Mouse (Mus musculus) liver, embryonic 14.5 days (tissue): ENCODE results near the gene Smim24. TPM values are rescaled to one million over a fixed set of nuclear protein-coding genes. Genes with fewer than 3 reads are reported as not detected.

Experiments
- ATAC-seq: fragments of 200-750 bp; cut with Nextera tagmentation; 2 replicates; pipeline ENCODE4 v1.8.0; 2017; ENCODE audit warnings: moderate number of reproducible peaks, mild to moderate bottlenecking, moderate library complexity; ENCODE audit not compliant: insufficient read depth
- DNase-seq, 3 experiments: peaks; one replicate each; pipeline ENCODE4 v3.0.0-alpha.2; 2012 to 2013; ENCODE audit warnings: low read depth in 3 of 3, low spot score in 3 of 3
- H3K27ac ChIP-seq: fragments of 300-500 bp; sonication (generic); 2 replicates; pipeline ENCODE4 v1.5.1; 2014; ENCODE audit warnings: moderate library complexity, mild to moderate bottlenecking, control low read depth, inconsistent platforms
- H3K27me3 ChIP-seq: fragments of 300-500 bp; sonication (generic); 2 replicates; pipeline ENCODE4 v1.6.1; 2014; ENCODE audit warnings: mild to moderate bottlenecking, low read length, moderate library complexity; ENCODE audit not compliant: control insufficient read depth, insufficient read depth
- H3K36me3 ChIP-seq: fragments of 300-500 bp; sonication (generic); replicated peaks from 2 replicates; pipeline ENCODE4 v1.6.1; 2014; ENCODE audit warnings: low read depth; ENCODE audit not compliant: control insufficient read depth, insufficient read depth
- H3K4me1 ChIP-seq, 2 experiments: fragments of 200-500 bp in 1 of 2; fragments of 300-500 bp in 1 of 2; sonication (generic) in 1 of 2; replicated peaks; 2 replicates each; pipeline ENCODE4 v1.6.1; 2012 to 2014; ENCODE audit warnings: antibody characterized with exemption in 1 of 2, inconsistent platforms in 1 of 2, low read length in 1 of 2; ENCODE audit not compliant: control insufficient read depth in 2 of 2, insufficient read depth in 2 of 2
- H3K4me2 ChIP-seq: fragments of 300-500 bp; sonication (generic); 2 replicates; pipeline ENCODE4 v1.6.1; 2014; ENCODE audit warnings: low read depth, mild to moderate bottlenecking, control low read depth, moderate library complexity
- H3K4me3 ChIP-seq, 2 experiments: fragments of 200-500 bp in 1 of 2; fragments of 300-500 bp in 1 of 2; sonication (generic) in 1 of 2; 2 replicates each; pipeline ENCODE4 v1.5.1; 2012 to 2014; ENCODE audit warnings: low read depth in 2 of 2, low read length in 2 of 2, mild to moderate bottlenecking in 2 of 2, control low read depth in 1 of 2, inconsistent platforms in 1 of 2, moderate library complexity in 1 of 2; ENCODE audit not compliant: insufficient read depth in 1 of 2
- H3K9ac ChIP-seq: fragments of 300-500 bp; sonication (generic); replicated peaks from 2 replicates; pipeline ENCODE4 v1.6.1; 2014; ENCODE audit warnings: mild to moderate bottlenecking, control low read depth, moderate library complexity
- H3K9me3 ChIP-seq: fragments of 300-500 bp; sonication (generic); 2 replicates; pipeline ENCODE4 v1.6.1; 2016; ENCODE audit warnings: low read length, mixed read lengths; ENCODE audit not compliant: control insufficient read depth
- CTCF ChIP-seq: IDR thresholded peaks from 2 replicates; pipeline ENCODE4 v1.5.1; 2016; ENCODE audit warnings: antibody characterized with exemption, low read depth, control low read depth
- EP300 ChIP-seq: IDR thresholded peaks from 2 replicates; pipeline ENCODE4 v1.6.1; 2016; ENCODE audit warnings: antibody characterized with exemption, low read depth
- WGBS: fragments of 180-500 bp; shearing (Covaris S2); extraction: QIAGEN DNeasy Blood & Tissue Kit; methylation state at CpG from one replicate; pipeline ENCODE4 v1.1.7; 2014; ENCODE audit not compliant: insufficient replicate concordance; 5-methylcytosine and 5-hydroxymethylcytosine counted together
- polyA plus RNA-seq, 2 experiments: library from polyadenylated mRNA; depleted of rRNA in 1 of 2; stranded (reverse) in 1 of 2; unstranded in 1 of 2; fragments of >200 nt; fragmentation: Nextera tagmentation in 1 of 2; extraction: Ambion mirVana in 1 of 2; gene quantifications; 2 replicates each; pipeline versions ENCODE4 v1.2.1 to v1.2.3; 2012 to 2014

The Smim24 gene
- polyA plus RNA-seq, 2 experiments = 1.7 to 1.9 TPM

DNA sequence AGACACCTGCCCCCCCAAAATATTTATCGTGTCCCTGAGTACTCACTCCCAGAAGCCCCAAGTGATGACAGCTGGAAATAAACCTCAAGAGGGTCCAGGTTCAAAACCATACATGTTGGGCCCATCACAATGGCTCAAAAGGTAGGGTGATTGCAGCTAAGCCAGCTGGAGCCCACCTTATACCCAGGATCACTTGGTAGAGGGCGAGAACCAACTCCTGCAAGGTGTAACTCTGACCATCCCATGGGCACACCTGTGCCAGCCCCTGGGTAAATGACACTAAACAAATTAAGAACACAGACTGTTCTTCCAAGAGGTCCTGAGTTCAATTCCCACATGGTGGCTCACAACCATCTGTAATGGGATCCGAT, 13.7 kb upstream of the Smim24 start:
- no peak for ATAC-seq
- H3K27ac ChIP-seq = peak overlapping the region; percentile 97
- H3K36me3 ChIP-seq = peaks cover 28% of the 10 kb centered on the region
- peak overlapping the region; percentile 96 for H3K4me2 ChIP-seq
- H3K9me3 ChIP-seq = no peaks in the 10 kb centered on the region
- WGBS = 54% methylated on average over 3 of the region's 3 CpGs
- H3K27me3 ChIP-seq = no peaks in the 10 kb centered on the region
- DNase-seq = no peak
- TF ChIP-seq CTCF = no peak
- no peak for TF ChIP-seq EP300
- peaks cover 57 to 60% of the 10 kb centered on the region in 2 experiments for H3K4me1 ChIP-seq
- peak overlapping the region; percentile 95 for H3K9ac ChIP-seq
- peak overlapping the region; percentile 71 to 76 for H3K4me3 ChIP-seq

DNA sequence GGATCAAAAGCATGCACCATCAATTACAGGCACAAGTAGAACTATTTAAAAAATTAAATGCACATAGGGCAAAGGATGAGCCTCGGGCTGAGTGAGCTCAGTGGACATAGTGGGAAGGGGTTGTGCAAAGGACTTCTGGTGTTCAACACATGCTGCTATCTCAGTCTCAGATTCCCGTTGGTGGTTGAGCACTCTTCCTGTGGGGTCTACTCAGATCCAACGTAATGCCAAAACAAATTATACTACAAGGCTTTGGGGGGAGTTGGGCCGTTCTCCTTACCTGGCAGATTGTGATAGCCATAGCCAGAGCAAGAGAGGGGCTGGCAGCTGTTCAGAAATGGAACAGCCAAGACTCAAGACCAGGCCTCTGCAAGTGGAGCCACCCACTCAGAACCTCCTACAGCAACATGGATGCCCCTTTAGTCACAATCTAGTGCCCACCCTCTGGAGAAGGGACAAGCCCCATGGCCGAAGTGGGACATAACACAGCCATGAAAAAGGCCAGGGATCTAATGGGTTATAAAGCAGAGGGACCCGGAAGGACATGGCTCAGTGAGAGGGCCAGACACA, 13.0 kb upstream of the Smim24 start:
- H3K4me1 ChIP-seq = peaks cover 58 to 60% of the 10 kb centered on the region in 2 experiments
- H3K9ac ChIP-seq = peak overlapping the region; percentile 95
- ATAC-seq (no peak), DNase-seq (no peak)
- no peaks in the 10 kb centered on the region for H3K27me3 ChIP-seq
- H3K36me3 ChIP-seq = peaks cover 20% of the 10 kb centered on the region
- no peaks in the 10 kb centered on the region for H3K9me3 ChIP-seq
- H3K27ac ChIP-seq = peak overlapping the region; percentile 97
- TF ChIP-seq EP300 (no peak), CTCF (no peak)
- WGBS = 44% methylated on average over 6 of the region's 6 CpGs
- H3K4me3 ChIP-seq = no peak overlapping the region; a peak in 1 of 4 replicates
- peak overlapping the region; percentile 96 for H3K4me2 ChIP-seq

DNA sequence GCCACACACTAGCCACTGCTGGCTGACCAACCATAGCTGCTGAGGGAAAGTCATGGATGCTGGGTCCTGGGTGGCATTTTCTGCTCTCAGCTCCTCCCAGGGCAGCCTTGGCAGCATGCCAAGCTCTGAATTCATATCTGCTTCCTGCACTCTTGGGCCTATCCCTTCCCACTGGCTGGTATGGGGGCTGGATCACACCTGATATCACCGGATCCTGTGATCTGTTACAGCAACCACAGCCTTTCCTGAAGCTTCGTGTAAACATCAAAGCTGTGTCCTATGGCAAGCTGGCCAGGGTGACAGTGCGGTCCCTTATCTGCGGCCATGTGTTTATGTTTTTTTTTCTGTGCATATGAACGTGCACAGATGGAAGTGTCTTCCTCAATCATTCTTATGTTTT, 10.8 kb upstream of the Smim24 start:
- H3K36me3 ChIP-seq = peaks cover 6% of the 10 kb centered on the region

DNA sequence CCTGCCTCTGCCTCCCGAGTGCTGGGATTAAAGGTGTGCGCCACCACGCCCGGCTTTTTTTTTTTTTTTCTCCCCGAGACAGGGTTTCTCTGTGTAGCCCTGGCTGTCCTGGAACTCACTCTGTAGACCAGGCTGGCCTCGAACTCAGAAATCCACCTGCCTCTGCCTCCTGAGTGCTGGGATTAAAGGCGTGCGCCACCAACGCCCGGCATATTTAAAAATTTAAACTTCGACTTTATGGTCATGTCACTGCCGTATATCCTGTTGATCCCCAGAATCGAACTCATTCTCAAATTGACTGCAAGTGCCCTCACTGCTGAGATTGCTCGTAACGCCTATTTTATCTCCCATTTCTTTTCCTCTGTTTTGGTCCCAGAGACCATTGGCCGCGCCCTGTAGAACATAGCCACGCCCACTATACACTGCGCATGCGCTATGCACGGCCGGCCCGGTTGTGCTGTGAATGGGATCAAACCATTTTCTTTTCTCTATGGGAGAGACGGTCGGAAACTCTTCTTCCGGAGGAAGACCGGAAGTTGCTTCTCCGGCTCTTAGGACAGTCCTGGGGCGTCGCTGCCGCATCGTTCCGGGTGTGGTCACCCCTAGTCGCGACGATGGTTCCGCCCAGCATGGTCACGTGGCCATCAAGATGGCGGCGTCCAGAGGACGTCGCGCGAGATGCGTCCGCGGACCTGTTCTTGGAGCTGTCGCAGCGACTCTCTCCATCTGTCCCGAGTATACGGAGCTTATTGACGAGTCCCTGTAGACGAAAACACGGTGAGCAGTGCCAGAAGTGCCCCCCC, 8.8 kb upstream of the Smim24 start, which contains the start of the genes Dohh and Gm48551:
TSS of gene Dohh (plus strand) at position 627 of the 803 bp plus-strand sequence.
TSS of gene Gm48551 (plus strand) at position 665 of the 803 bp plus-strand sequence.
- 4% methylated on average over 50 of the region's 54 CpGs for WGBS
- Histone ChIP-seq H3K36me3 (peaks cover 11% of the 10 kb centered on the region), H3K9me3 (no peaks in the 10 kb centered on the region), H3K27ac (peak within 1 kb of the TSS; percentile 97), H3K4me3 (peak within 1 kb of the TSS; percentile 87 to 98), H3K4me2 (peak within 1 kb of the TSS; percentile 93), H3K4me1 (peaks cover 47 to 50% of the 10 kb centered on the region in 2 experiments), H3K27me3 (no peaks in the 10 kb centered on the region), H3K9ac (peak within 1 kb of the TSS; percentile 92)
- DNase-seq (peak; percentile 98), ATAC-seq (peak; percentile 78)
- peak; percentile 20; the same call in 1 of the 2 replicates for TF ChIP-seq CTCF
- TF ChIP-seq EP300 = no peak

More for the DNA sequence above, 10.8 kb upstream of the Smim24 start:
- H3K9me3 ChIP-seq = no peaks in the 10 kb centered on the region
- ATAC-seq = peak; percentile 73
- WGBS = 9% methylated on average over 5 of the region's 5 CpGs
- H3K9ac ChIP-seq = peak overlapping the region; percentile 72
- no peak for TF ChIP-seq EP300
- TF ChIP-seq CTCF = no peak
- H3K4me2 ChIP-seq = peak overlapping the region; percentile 50
- peak overlapping the region in 1 of 2 experiments; percentile 5; a peak in 1 of 4 replicates for H3K4me3 ChIP-seq
- H3K27me3 ChIP-seq = no peaks in the 10 kb centered on the region
- DNase-seq = peak; percentile 97 to 99 (median 97)
- peak overlapping the region; percentile 97 for H3K27ac ChIP-seq
- peaks cover 52 to 55% of the 10 kb centered on the region in 2 experiments for H3K4me1 ChIP-seq

DNA sequence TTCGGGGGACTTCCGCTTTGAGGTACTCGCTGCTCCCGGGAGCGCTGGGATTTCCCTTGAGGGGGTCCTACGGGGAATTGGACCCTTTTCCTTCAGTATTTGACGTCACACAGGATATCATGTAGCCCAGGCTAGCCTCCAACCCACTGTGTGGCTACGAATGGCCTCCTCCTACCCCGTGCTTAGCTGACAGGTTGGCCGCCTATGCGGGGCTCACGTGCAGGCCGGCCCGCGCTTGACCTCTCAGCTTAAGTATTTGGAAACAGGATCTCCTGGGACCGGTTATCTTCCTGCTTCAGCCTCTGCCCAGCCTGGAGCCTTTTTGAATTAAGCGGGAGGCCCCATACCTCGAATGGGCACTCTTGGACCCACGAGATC, 8.3 kb upstream of the Smim24 start:
- peak overlapping the region; percentile 97 for H3K27ac ChIP-seq
- peak overlapping the region; percentile 87 to 98 for H3K4me3 ChIP-seq
- WGBS = under 1% methylated on average over 19 of the region's 19 CpGs
- DNase-seq (no peak), ATAC-seq (no peak; the same call in 1 of the 2 replicates)
- peak overlapping the region; percentile 92 for H3K9ac ChIP-seq
- H3K27me3 ChIP-seq = no peaks in the 10 kb centered on the region
- TF ChIP-seq EP300 = no peak
- TF ChIP-seq CTCF = no peak
- peaks cover 42 to 44% of the 10 kb centered on the region in 2 experiments for H3K4me1 ChIP-seq
- H3K9me3 ChIP-seq = no peaks in the 10 kb centered on the region
- peak overlapping the region; percentile 93 for H3K4me2 ChIP-seq
- H3K36me3 ChIP-seq = peaks cover 11% of the 10 kb centered on the region
